Mouse (Mus musculus) hindbrain, embryonic 11.5 days (tissue): ENCODE measurements around the gene Crybb1. TPM values are rescaled to one million over a fixed set of nuclear protein-coding genes. Genes with fewer than 3 reads are reported as not detected.

ENCODE experiments used
- ATAC-seq: fragments of 200-750 bp; cut with Nextera tagmentation; 2 replicates; pipeline ENCODE4 v1.8.0; 2017; ENCODE audit warnings: mild to moderate bottlenecking, moderate TSS enrichment, moderate library complexity; ENCODE audit not compliant: low FRiP score
- DNase-seq: peaks from one replicate; pipeline ENCODE4 v3.0.0-alpha.2; 2015; ENCODE audit warnings: low spot score
- H3K27ac ChIP-seq: fragments of 300-500 bp; sonication (generic); 2 replicates; pipeline ENCODE4 v1.5.1; 2014; ENCODE audit warnings: mild to moderate bottlenecking, low read depth, low read length
- H3K27me3 ChIP-seq: fragments of 300-500 bp; sonication (generic); 2 replicates; pipeline ENCODE4 v1.6.1; 2014; ENCODE audit warnings: mild to moderate bottlenecking, low read length, moderate library complexity, mixed read lengths; ENCODE audit not compliant: control insufficient read depth, insufficient read depth
- H3K36me3 ChIP-seq: fragments of 300-500 bp; sonication (generic); 2 replicates; pipeline ENCODE4 v1.6.1; 2014; ENCODE audit warnings: mild to moderate bottlenecking, low read length, moderate library complexity, mixed read lengths; ENCODE audit not compliant: control insufficient read depth, insufficient read depth
- H3K4me1 ChIP-seq: fragments of 300-500 bp; sonication (generic); replicated peaks from 2 replicates; pipeline ENCODE4 v1.6.1; 2014; ENCODE audit warnings: low read length, mixed read lengths; ENCODE audit not compliant: control insufficient read depth, insufficient read depth
- H3K4me2 ChIP-seq: fragments of 300-500 bp; sonication (generic); replicated peaks from 2 replicates; pipeline ENCODE4 v1.6.1; 2014; ENCODE audit warnings: mild to moderate bottlenecking, low read depth, low read length
- H3K4me3 ChIP-seq: fragments of 300-500 bp; sonication (generic); 2 replicates; pipeline ENCODE4 v1.5.1; 2014; ENCODE audit warnings: low read depth, low read length
- H3K9ac ChIP-seq: fragments of 300-500 bp; sonication (generic); 2 replicates; pipeline ENCODE4 v1.6.1; 2014; ENCODE audit warnings: low read depth, low read length
- H3K9me3 ChIP-seq: fragments of 300-500 bp; sonication (generic); 2 replicates; pipeline ENCODE4 v1.6.1; 2016; ENCODE audit warnings: low read length; ENCODE audit not compliant: control insufficient read depth
- WGBS: fragments of 180-500 bp; shearing (Covaris S2); extraction: QIAGEN DNeasy Blood & Tissue Kit; methylation state at CpG from one replicate; pipeline ENCODE4 v1.1.7; 2014; 5-methylcytosine and 5-hydroxymethylcytosine counted together
- polyA plus RNA-seq: library from polyadenylated mRNA; unstranded; fragments of >200 nt; fragmentation: Nextera tagmentation; extraction: Ambion mirVana; gene quantifications from 2 replicates; pipeline ENCODE4 v1.2.1, GENCODE M21; 2014

Crybb1 gene
- polyA plus RNA-seq, 1 experiment from 2014 or later: 0.88 TPM

DNA sequence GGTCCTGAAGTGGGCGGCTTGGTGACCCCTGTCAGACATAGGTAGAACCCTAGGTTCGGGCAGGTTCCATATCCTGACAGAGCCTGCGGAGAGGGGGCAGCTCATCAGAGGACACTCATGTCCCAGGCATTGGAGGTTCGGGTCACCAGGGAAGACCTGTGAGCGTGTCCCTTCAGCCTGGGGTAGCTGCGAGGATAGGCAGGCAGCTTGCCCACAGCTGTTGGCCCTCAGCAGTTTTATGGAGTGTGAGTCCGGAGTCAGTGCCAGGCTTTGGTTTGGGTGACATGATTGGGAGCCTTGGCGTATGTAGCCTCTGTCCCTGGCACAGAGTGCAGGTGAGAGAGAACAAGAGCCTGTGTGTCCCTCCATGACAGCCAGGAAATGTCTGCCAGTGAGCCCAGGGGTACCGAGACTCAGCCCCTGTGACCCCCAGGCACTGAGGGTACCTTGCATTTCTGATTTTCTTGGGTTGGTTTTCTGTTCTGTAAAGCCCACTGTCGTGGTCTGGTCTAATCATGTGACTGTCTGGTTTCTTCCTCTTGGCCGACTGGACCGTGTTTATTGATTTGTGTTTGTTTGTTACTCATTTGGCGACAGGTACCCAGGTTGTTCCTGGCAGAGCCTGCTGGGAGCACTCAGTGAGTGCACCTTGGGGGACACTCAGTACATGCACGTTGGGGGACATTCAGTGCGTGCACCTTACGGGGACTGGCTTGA is 34.4 kb downstream of the Crybb1 start:
- DNase-seq: no peak
- H3K27me3 ChIP-seq: no peaks in the 10 kb centered on the region
- H3K4me2 ChIP-seq: no peak overlapping the region
- no peaks in the 10 kb centered on the region for H3K9me3 ChIP-seq
- ATAC-seq: no peak
- no peaks in the 10 kb centered on the region for H3K36me3 ChIP-seq
- no peaks in the 10 kb centered on the region; the same call in 1 of the 2 replicates for H3K4me1 ChIP-seq
- H3K27ac ChIP-seq: no peak overlapping the region
- WGBS: 88% methylated on average over 16 of the region's 16 CpGs
- no peak overlapping the region for H3K4me3 ChIP-seq
- H3K9ac ChIP-seq: no peak overlapping the region

GRCm38 (mm10) chr5:112290536-112290880 is 34.9 kb downstream of the Crybb1 start:
- no peaks in the 10 kb centered on the region for H3K36me3 ChIP-seq
- no peak overlapping the region for H3K9ac ChIP-seq
- H3K27ac ChIP-seq: no peak overlapping the region
- DNase-seq (no peak), ATAC-seq (no peak)
- H3K4me1 ChIP-seq: no peaks in the 10 kb centered on the region; the same call in 1 of the 2 replicates
- H3K9me3 ChIP-seq: no peaks in the 10 kb centered on the region
- no peak overlapping the region for H3K4me2 ChIP-seq
- H3K4me3 ChIP-seq: no peak overlapping the region
- no peaks in the 10 kb centered on the region for H3K27me3 ChIP-seq
- WGBS: 94% methylated on average over 8 of the region's 8 CpGs

GRCm38 (mm10) chr5:112291866-112292265 is 36.3 kb downstream of the Crybb1 start:
- no peaks in the 10 kb centered on the region for H3K9me3 ChIP-seq
- ATAC-seq (no peak), DNase-seq (no peak)
- 86% methylated on average over 5 of the region's 5 CpGs for WGBS
- H3K9ac ChIP-seq: no peak overlapping the region
- H3K27ac ChIP-seq: no peak overlapping the region
- H3K4me1 ChIP-seq: no peaks in the 10 kb centered on the region; the same call in 1 of the 2 replicates
- H3K4me2 ChIP-seq: no peak overlapping the region
- H3K36me3 ChIP-seq: no peaks in the 10 kb centered on the region
- no peak overlapping the region for H3K4me3 ChIP-seq
- H3K27me3 ChIP-seq: no peaks in the 10 kb centered on the region

GRCm38 (mm10) chr5:112292343-112292980 is 36.8 kb downstream of the Crybb1 start:
- no peak overlapping the region for H3K27ac ChIP-seq
- H3K4me2 ChIP-seq: no peak overlapping the region
- H3K36me3 ChIP-seq: no peaks in the 10 kb centered on the region
- no peak for DNase-seq
- no peaks in the 10 kb centered on the region for H3K27me3 ChIP-seq
- no peak overlapping the region for H3K9ac ChIP-seq
- H3K4me1 ChIP-seq: no peaks in the 10 kb centered on the region; the same call in 1 of the 2 replicates
- no peak overlapping the region for H3K4me3 ChIP-seq
- ATAC-seq: no peak
- no peaks in the 10 kb centered on the region for H3K9me3 ChIP-seq
- 83% methylated on average over 17 of the region's 17 CpGs for WGBS

DNA sequence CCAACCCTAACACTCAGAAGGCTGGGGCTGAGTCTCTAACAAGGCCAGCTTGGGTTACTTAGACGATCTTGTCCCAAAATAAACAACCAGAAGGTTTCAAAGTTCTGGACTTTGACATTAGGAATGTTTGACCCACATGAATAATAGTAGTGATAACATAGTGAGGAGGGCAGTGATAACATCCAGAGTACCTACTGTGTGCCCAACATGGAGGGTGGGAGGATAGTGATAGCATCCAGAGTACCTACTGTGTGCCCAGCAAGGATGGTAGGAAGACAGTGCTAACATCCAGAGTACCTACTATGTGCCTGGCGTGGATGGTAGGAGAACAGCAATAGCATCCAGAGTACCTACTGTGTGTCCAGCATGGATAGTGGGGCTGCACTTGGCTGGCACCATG is 38.2 kb downstream of the Crybb1 start:
- WGBS: 82% methylated on average over 2 of the region's 2 CpGs
- no peaks in the 10 kb centered on the region; the same call in 1 of the 2 replicates for H3K4me1 ChIP-seq
- no peaks in the 10 kb centered on the region for H3K27me3 ChIP-seq
- H3K36me3 ChIP-seq: no peaks in the 10 kb centered on the region
- no peak overlapping the region for H3K9ac ChIP-seq
- H3K27ac ChIP-seq: no peak overlapping the region
- no peaks in the 10 kb centered on the region for H3K9me3 ChIP-seq
- H3K4me3 ChIP-seq: no peak overlapping the region
- ATAC-seq: no peak
- no peak overlapping the region for H3K4me2 ChIP-seq
- DNase-seq: no peak

GRCm38 (mm10) chr5:112294696-112295095 is 39.1 kb downstream of the Crybb1 start:
- Histone ChIP-seq H3K4me2 (no peak overlapping the region), H3K36me3 (no peaks in the 10 kb centered on the region), H3K27me3 (no peaks in the 10 kb centered on the region), H3K4me1 (no peaks in the 10 kb centered on the region; the same call in 1 of the 2 replicates), H3K27ac (no peak overlapping the region), H3K9ac (no peak overlapping the region), H3K4me3 (no peak overlapping the region), H3K9me3 (no peaks in the 10 kb centered on the region)
- DNase-seq: no peak
- ATAC-seq: no peak
- WGBS: 57% methylated on average over 4 of the region's 4 CpGs

DNA sequence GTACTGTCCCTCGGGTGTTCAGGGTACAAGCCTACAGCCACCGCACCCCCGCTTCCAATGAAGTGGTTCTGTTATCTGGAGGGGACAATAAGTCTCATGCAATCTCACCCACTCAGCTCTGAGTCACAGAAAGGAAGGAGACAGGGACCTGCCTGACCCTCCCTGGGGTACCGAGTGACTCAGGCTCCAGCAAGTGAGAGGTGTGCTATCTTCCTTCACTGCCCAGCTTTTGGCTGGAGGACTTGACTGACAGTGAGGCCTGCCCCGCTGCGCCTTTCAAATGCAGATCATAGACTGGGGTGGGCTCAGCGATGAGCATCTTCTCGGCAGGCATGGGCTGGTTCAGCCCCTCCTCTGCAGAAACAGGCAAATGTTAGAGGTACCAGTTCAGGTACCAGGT is 39.5 kb downstream of the Crybb1 start:
- Histone ChIP-seq H3K36me3 (no peaks in the 10 kb centered on the region), H3K4me2 (no peak overlapping the region), H3K4me1 (no peaks in the 10 kb centered on the region; the same call in 1 of the 2 replicates), H3K27me3 (no peaks in the 10 kb centered on the region), H3K9ac (peak overlapping the region; percentile 15; the same call in 1 of the 2 replicates), H3K27ac (no peak overlapping the region; the same call in 1 of the 2 replicates), H3K4me3 (no peak overlapping the region), H3K9me3 (no peaks in the 10 kb centered on the region)
- no peak for DNase-seq
- ATAC-seq: no peak
- 23% methylated on average over 8 of the region's 8 CpGs for WGBS

GRCm38 (mm10) chr5:112295564-112295963 is 39.9 kb downstream of the Crybb1 start:
- Histone ChIP-seq H3K4me3 (no peak overlapping the region), H3K27ac (no peak overlapping the region), H3K9ac (no peak overlapping the region; the same call in 1 of the 2 replicates), H3K4me1 (no peaks in the 10 kb centered on the region; the same call in 1 of the 2 replicates), H3K9me3 (no peaks in the 10 kb centered on the region), H3K4me2 (no peak overlapping the region), H3K36me3 (no peaks in the 10 kb centered on the region), H3K27me3 (no peaks in the 10 kb centered on the region)
- WGBS: 44% methylated on average over 8 of the region's 8 CpGs
- ATAC-seq (no peak), DNase-seq (no peak)
